9 mouse cellular contexts compared by ENCODE assay signal in the genomic region with DNA sequence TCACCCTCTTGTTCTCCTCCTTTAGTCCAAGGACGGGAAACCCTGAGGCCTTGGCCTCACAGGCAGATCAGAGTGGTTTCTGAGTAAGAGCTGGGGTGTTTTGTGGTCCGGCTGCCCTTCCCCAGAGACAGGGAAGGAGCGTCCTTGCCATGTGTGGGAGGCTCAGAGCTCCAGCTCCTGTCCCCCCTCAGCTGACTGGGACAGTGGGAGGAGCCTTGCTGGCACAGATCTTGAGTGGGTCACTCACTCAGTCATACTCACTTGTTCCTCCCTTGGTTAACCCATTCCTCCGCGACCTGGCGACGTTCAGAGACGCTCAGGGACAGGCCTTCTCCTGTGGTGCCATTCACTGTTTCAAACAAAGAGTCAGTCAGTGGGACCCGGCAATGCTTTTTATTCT. TPM values are rescaled to one million over a fixed set of nuclear protein-coding genes. Genes with fewer than 3 reads are reported as not detected.
DNase-seq lines count a peak whose midpoint lies in the region; ATAC-seq lines count a peak whose summit lies in the region.
"Had no signal": no experiment of that assay in that cellular context is flagged by ENCODE, and none has a peak within 500 bp of the region (broad histone marks: within the 10 kb centered on the region; RNA-seq: fewer than 3 reads in every experiment).

No protein-coding gene starts in this region.

- no peak overlapping the region for H3K4me2 ChIP-seq in hindbrain, embryonic 15.5 days
- H3K4me2 ChIP-seq: heart, embryonic 13.5 days had no signal

- no peaks in the 10 kb centered on the region for H3K36me3 ChIP-seq in hindbrain, embryonic 15.5 days
- H3K36me3 ChIP-seq: heart, embryonic 13.5 days had no signal

- H3K27me3 ChIP-seq in hindbrain, embryonic 15.5 days = no peaks in the 10 kb centered on the region

- peak; percentile 31; the same call in 1 of the 2 replicates for ATAC-seq in cerebellum, adult (ENCODE audit: insufficient number of reproducible peaks, low FRiP score, low TSS enrichment)
- ATAC-seq in hindbrain, embryonic 15.5 days (ENCODE audit: low FRiP score, low read depth) = 0 out of 2 replicates have a peak, but pooled peaks have one; percentile 42

- H3K4me1 ChIP-seq in hindbrain, embryonic 15.5 days (replicated peaks) = peaks cover 13% of the 10 kb centered on the region

- H3K4me3 ChIP-seq in hindbrain, embryonic 15.5 days = no peak overlapping the region
- H3K4me3 ChIP-seq: heart, embryonic 13.5 days had no signal

- H3K27ac ChIP-seq in hindbrain, embryonic 15.5 days (replicated peaks) = 0 out of 2 replicates have a peak overlapping the region, but pooled peaks have one; percentile 27
- H3K27ac ChIP-seq: heart, embryonic 13.5 days had no signal

- 27% methylated on average over 9 of the region's 9 CpGs for WGBS in hindbrain, embryonic 15.5 days

- no peak for DNase-seq in cerebellum, adult 11-12 months
- DNase-seq in kidney, postnatal 10 days = peak; percentile 39
- no peak for DNase-seq in kidney, adult 9 months
- peak; percentile 83 for DNase-seq in adrenal gland, adult 8-10 months
- DNase-seq in spleen, postnatal 14 days (ENCODE audit: low spot score in 2 of 2) = no peak
- no peak for DNase-seq in thymus, postnatal 36 days

- H3K9me3 ChIP-seq in hindbrain, embryonic 15.5 days = no peaks in the 10 kb centered on the region
- H3K9me3 ChIP-seq: heart, embryonic 13.5 days had no signal

- H3K9ac ChIP-seq in hindbrain, embryonic 15.5 days = no peak overlapping the region
- H3K9ac ChIP-seq: heart, embryonic 13.5 days had no signal

RNA-seq across cellular contexts. Expression of gene Npl, which starts 14.2 kb away (rescaled TPM):
- 1 to 10 TPM; 3.0 to 6.7 (median 4.7) TPM for total RNA-seq in adrenal gland, adult 8-10 months (2022)
- polyA plus RNA-seq in hindbrain, embryonic 15.5 days (2015; fragmentation: Nextera tagmentation; extraction: Ambion mirVana) = 12.1 and 14.7 TPM in 2 replicates

RNA-seq across cellular contexts. Expression of gene Dhx9, which starts 48.2 kb away (rescaled TPM):
- total RNA-seq in adrenal gland, adult 8-10 months (2022) = 100 to 1,000 TPM in 2 of 4 experiments, 10 to 100 TPM in 2; 95.2 to 124 (median 108) TPM
- 23.5 and 32.2 TPM in 2 replicates for polyA plus RNA-seq in hindbrain, embryonic 15.5 days (2015; fragmentation: Nextera tagmentation; extraction: Ambion mirVana)

Comparison
In these comparisons a context has a peak if more than half of its experiments do, and no peak if none do; other contexts are left out.
1. DNase-seq: peak in kidney, postnatal 10 days (single experiment) and adrenal gland, adult 8-10 months (single experiment); none in cerebellum, adult 11-12 months (single experiment), kidney, adult 9 months (single experiment), spleen, postnatal 14 days (0 of 2) and thymus, postnatal 36 days (0 of 2).